ENCODE assay signal across 14 mouse cellular contexts in genomic region chr3:138306290-138306683, GRCm38 (mm10). TPM values are rescaled to one million over a fixed set of nuclear protein-coding genes. Genes with fewer than 3 reads are reported as not detected.
DNase-seq lines count a peak whose midpoint lies in the region; ATAC-seq lines count a peak whose summit lies in the region.
"Had no signal": no experiment of that assay in that cellular context is flagged by ENCODE, and none has a peak within 500 bp of the region (broad histone marks: within the 10 kb centered on the region; RNA-seq: fewer than 3 reads in every experiment).

No protein-coding gene starts in this region.

- no peaks in the 10 kb centered on the region for H3K27me3 ChIP-seq in forebrain, embryonic 16.5 days (replicated peaks; ENCODE audit: control insufficient read depth, insufficient read depth, low read length)
- H3K27me3 ChIP-seq in forebrain, embryonic 13.5 days, result no peaks in the 10 kb centered on the region
- H3K27me3 ChIP-seq in lung, embryonic 15.5 days, result no peaks in the 10 kb centered on the region
- no peaks in the 10 kb centered on the region for H3K27me3 ChIP-seq in limb, embryonic 15.5 days
- no peaks in the 10 kb centered on the region for H3K27me3 ChIP-seq in stomach, embryonic 15.5 days (replicated peaks)

- H3K9ac ChIP-seq in forebrain, embryonic 16.5 days (replicated peaks; ENCODE audit: low read depth, low read length), result no peak overlapping the region
- no peak overlapping the region for H3K9ac ChIP-seq in forebrain, embryonic 13.5 days
- H3K9ac ChIP-seq in lung, embryonic 15.5 days, result no peak overlapping the region
- no peak overlapping the region for H3K9ac ChIP-seq in limb, embryonic 15.5 days
- no peak overlapping the region for H3K9ac ChIP-seq in stomach, embryonic 15.5 days

- H3K4me3 ChIP-seq in forebrain, embryonic 16.5 days (replicated peaks; ENCODE audit: low read length), result no peak overlapping the region
- H3K4me3 ChIP-seq in forebrain, embryonic 13.5 days, result no peak overlapping the region
- no peak overlapping the region for H3K4me3 ChIP-seq in lung, embryonic 15.5 days
- H3K4me3 ChIP-seq in limb, embryonic 15.5 days, result no peak overlapping the region
- H3K4me3 ChIP-seq in stomach, embryonic 15.5 days (replicated peaks), result no peak overlapping the region; the same call in 1 of the 2 replicates

- no peak overlapping the region for H3K4me2 ChIP-seq in forebrain, embryonic 16.5 days (ENCODE audit: low read length)
- H3K4me2 ChIP-seq in forebrain, embryonic 13.5 days, result no peak overlapping the region
- H3K4me2 ChIP-seq in lung, embryonic 15.5 days, result peak overlapping the region; percentile 39; the same call in 1 of the 2 replicates
- no peak overlapping the region for H3K4me2 ChIP-seq in limb, embryonic 15.5 days
- peak overlapping the region; percentile 50 for H3K4me2 ChIP-seq in stomach, embryonic 15.5 days

- H3K9me3 ChIP-seq in forebrain, embryonic 16.5 days (ENCODE audit: control insufficient read depth, low read length), result no peaks in the 10 kb centered on the region
- H3K9me3 ChIP-seq in forebrain, embryonic 13.5 days (replicated peaks), result no peaks in the 10 kb centered on the region
- H3K9me3 ChIP-seq in lung, embryonic 15.5 days, result no peaks in the 10 kb centered on the region
- no peaks in the 10 kb centered on the region for H3K9me3 ChIP-seq in limb, embryonic 15.5 days
- H3K9me3 ChIP-seq in stomach, embryonic 15.5 days, result no peaks in the 10 kb centered on the region

- H3K4me1 ChIP-seq in forebrain, embryonic 16.5 days (replicated peaks; ENCODE audit: control insufficient read depth, insufficient read depth, low read length), result peaks cover 4% of the 10 kb centered on the region; the same call in 1 of the 2 replicates
- H3K4me1 ChIP-seq in forebrain, embryonic 13.5 days, result no peaks in the 10 kb centered on the region
- H3K4me1 ChIP-seq in lung, embryonic 15.5 days, result peaks cover 54% of the 10 kb centered on the region
- peaks cover 14% of the 10 kb centered on the region for H3K4me1 ChIP-seq in limb, embryonic 15.5 days
- peaks cover 6% of the 10 kb centered on the region; the same call in 1 of the 2 replicates for H3K4me1 ChIP-seq in stomach, embryonic 15.5 days

- H3K27ac ChIP-seq in forebrain, embryonic 16.5 days (ENCODE audit: low read length), result no peak overlapping the region
- no peak overlapping the region for H3K27ac ChIP-seq in forebrain, embryonic 13.5 days
- peak overlapping the region; percentile 83 for H3K27ac ChIP-seq in lung, embryonic 15.5 days
- H3K27ac ChIP-seq in limb, embryonic 15.5 days, result peak overlapping the region; percentile 2; the same call in 1 of the 2 replicates
- H3K27ac ChIP-seq in stomach, embryonic 15.5 days, result peak overlapping the region; percentile 64; the same call in 1 of the 2 replicates
- H3K27ac ChIP-seq: macrophage had no signal

- WGBS in forebrain, embryonic 16.5 days, result 53% methylated on average over 8 of the region's 8 CpGs
- 69% methylated on average over 8 of the region's 8 CpGs for WGBS in forebrain, embryonic 13.5 days
- 10% methylated on average over 8 of the region's 8 CpGs for WGBS in lung, embryonic 15.5 days
- 21% methylated on average over 8 of the region's 8 CpGs for WGBS in limb, embryonic 15.5 days
- WGBS in stomach, embryonic 15.5 days, result 17% methylated on average over 8 of the region's 8 CpGs

- intact Hi-C loops in heart, postnatal 25 days (cut with DNase I), result loop anchor here (10.0 kb wide), 1 partner anchor 99 kb away; no protein-coding TSS in a partner anchor

- 0 out of 2 replicates have a peak, but pooled peaks have one; percentile 45 for ATAC-seq in forebrain, embryonic 16.5 days
- no peak for ATAC-seq in forebrain, embryonic 13.5 days
- ATAC-seq in lung, embryonic 15.5 days (ENCODE audit: borderline replicate concordance, extremely low read depth, low FRiP score, low TSS enrichment), result peak; percentile 83
- 0 out of 2 replicates have a peak, but pooled peaks have one; percentile 45 for ATAC-seq in limb, embryonic 15.5 days (ENCODE audit: insufficient number of reproducible peaks, low FRiP score, low TSS enrichment, low read depth)
- peak; percentile 82 for ATAC-seq in stomach, embryonic 15.5 days (ENCODE audit: insufficient read depth, low FRiP score, low read depth)

- no peak for DNase-seq in lung, postnatal 14 days
- no peak for DNase-seq in ovary, postnatal 36 days (ENCODE audit: low spot score)
- no peak for DNase-seq in heart, postnatal 25 days (ENCODE audit: low spot score)
- DNase-seq: gastrocnemius, postnatal 10 days had no signal

- H3K36me3 ChIP-seq in forebrain, embryonic 16.5 days (ENCODE audit: control insufficient read depth, insufficient read depth), result no peaks in the 10 kb centered on the region
- no peaks in the 10 kb centered on the region for H3K36me3 ChIP-seq in forebrain, embryonic 13.5 days (ENCODE audit: poor library complexity, severe bottlenecking)
- no peaks in the 10 kb centered on the region for H3K36me3 ChIP-seq in lung, embryonic 15.5 days
- H3K36me3 ChIP-seq in limb, embryonic 15.5 days, result no peaks in the 10 kb centered on the region
- H3K36me3 ChIP-seq in stomach, embryonic 15.5 days, result no peaks in the 10 kb centered on the region

RNA-seq across cellular contexts. Expression of gene Adh6a, which starts 6.8 kb away (rescaled TPM):
- not detected in 2 replicates for polyA plus RNA-seq in forebrain, embryonic 16.5 days (2015; fragmentation: Nextera tagmentation; extraction: Ambion mirVana)
- not detected in 2 replicates for polyA plus RNA-seq in forebrain, embryonic 13.5 days (2015; fragmentation: Nextera tagmentation; extraction: Ambion mirVana)
- polyA plus RNA-seq in lung, embryonic 15.5 days (2015; fragmentation: Nextera tagmentation; extraction: Ambion mirVana), result 0.11 TPM in 1 of 2 replicates, not detected in the other
- 0.14 and 0.21 TPM in 2 replicates for polyA plus RNA-seq in limb, embryonic 15.5 days (2015; fragmentation: Nextera tagmentation; extraction: Ambion mirVana)
- polyA plus RNA-seq in stomach, embryonic 15.5 days (2015; fragmentation: Nextera tagmentation; extraction: Ambion mirVana), result 0.32 and 0.61 TPM in 2 replicates
- not detected for total RNA-seq in heart, postnatal 25 days (2021)
- total RNA-seq: common myeloid progenitor, adult 5-6 weeks; gastrocnemius, postnatal 10 days; hematopoietic stem cell, adult 5-6 weeks; layer of hippocampus, postnatal 14 days had no signal
- polyA plus RNA-seq: C2C12, macrophage had no signal

RNA-seq across cellular contexts. Expression of gene Adh6b, which starts 35.3 kb away (rescaled TPM):
- polyA plus RNA-seq in forebrain, embryonic 16.5 days (2015; fragmentation: Nextera tagmentation; extraction: Ambion mirVana), result not detected in 2 replicates
- 0.22 and 0.30 TPM in 2 replicates for polyA plus RNA-seq in forebrain, embryonic 13.5 days (2015; fragmentation: Nextera tagmentation; extraction: Ambion mirVana)
- polyA plus RNA-seq in lung, embryonic 15.5 days (2015; fragmentation: Nextera tagmentation; extraction: Ambion mirVana), result 0.16 TPM in 2 replicates
- 2.3 and 2.5 TPM in 2 replicates for polyA plus RNA-seq in limb, embryonic 15.5 days (2015; fragmentation: Nextera tagmentation; extraction: Ambion mirVana)
- polyA plus RNA-seq in stomach, embryonic 15.5 days (2015; fragmentation: Nextera tagmentation; extraction: Ambion mirVana), result 0.10 TPM in 1 of 2 replicates, not detected in the other
- 1 to 10 TPM; 1.5 to 1.6 TPM for total RNA-seq in heart, postnatal 25 days (2021)
- total RNA-seq: common myeloid progenitor, adult 5-6 weeks; hematopoietic stem cell, adult 5-6 weeks; layer of hippocampus, postnatal 14 days had no signal
- polyA plus RNA-seq: C2C12, macrophage had no signal

RNA-seq across cellular contexts. Expression of gene Adh1, which starts 45.5 kb away (rescaled TPM):
- 0.28 and 2.1 TPM in 2 replicates for polyA plus RNA-seq in forebrain, embryonic 16.5 days (2015; fragmentation: Nextera tagmentation; extraction: Ambion mirVana)
- polyA plus RNA-seq in forebrain, embryonic 13.5 days (2015; fragmentation: Nextera tagmentation; extraction: Ambion mirVana), result 0.16 and 0.46 TPM in 2 replicates
- polyA plus RNA-seq in lung, embryonic 15.5 days (2015; fragmentation: Nextera tagmentation; extraction: Ambion mirVana), result 1,171 and 1,249 TPM in 2 replicates
- polyA plus RNA-seq in limb, embryonic 15.5 days (2015; fragmentation: Nextera tagmentation; extraction: Ambion mirVana), result 44.7 and 62.9 TPM in 2 replicates
- 40.9 and 130 TPM in 2 replicates for polyA plus RNA-seq in stomach, embryonic 15.5 days (2015; fragmentation: Nextera tagmentation; extraction: Ambion mirVana)
- 10 to 100 TPM; 25.6 to 40.3 TPM for total RNA-seq in heart, postnatal 25 days (2021)
- total RNA-seq: common myeloid progenitor, adult 5-6 weeks; hematopoietic stem cell, adult 5-6 weeks had no signal
- polyA plus RNA-seq: macrophage had no signal

Comparison
In these comparisons a context has a peak if more than half of its experiments do, and no peak if none do; other contexts are left out.
1. H3K27ac ChIP-seq: peak in lung, embryonic 15.5 days (single experiment), limb, embryonic 15.5 days (single experiment) and stomach, embryonic 15.5 days (single experiment); none in forebrain, embryonic 16.5 days (single experiment) and forebrain, embryonic 13.5 days (single experiment).
2. H3K4me2 ChIP-seq: peak in lung, embryonic 15.5 days (single experiment) and stomach, embryonic 15.5 days (single experiment); none in forebrain, embryonic 16.5 days (single experiment), forebrain, embryonic 13.5 days (single experiment) and limb, embryonic 15.5 days (single experiment).
3. RNA of gene Adh1, which starts 45.5 kb away (polyA plus RNA-seq): 1,171 to 1,249 TPM in lung, embryonic 15.5 days, 44.7 to 62.9 TPM in limb, embryonic 15.5 days and 40.9 to 130 TPM in stomach, embryonic 15.5 days; 0.16 to 0.46 TPM in forebrain, embryonic 13.5 days and 0.28 to 2.1 TPM in forebrain, embryonic 16.5 days; every median in the first group is over 10 times any median in the second.